Mouse (Mus musculus) ovary, postnatal 36 days (tissue): ENCODE results near the gene Flot1.

ENCODE experiments used
- DNase-seq: peaks from one replicate; pipeline ENCODE4 v3.0.0; 2022; ENCODE audit warnings: low spot score, mixed read lengths

Flot1 gene

DNA sequence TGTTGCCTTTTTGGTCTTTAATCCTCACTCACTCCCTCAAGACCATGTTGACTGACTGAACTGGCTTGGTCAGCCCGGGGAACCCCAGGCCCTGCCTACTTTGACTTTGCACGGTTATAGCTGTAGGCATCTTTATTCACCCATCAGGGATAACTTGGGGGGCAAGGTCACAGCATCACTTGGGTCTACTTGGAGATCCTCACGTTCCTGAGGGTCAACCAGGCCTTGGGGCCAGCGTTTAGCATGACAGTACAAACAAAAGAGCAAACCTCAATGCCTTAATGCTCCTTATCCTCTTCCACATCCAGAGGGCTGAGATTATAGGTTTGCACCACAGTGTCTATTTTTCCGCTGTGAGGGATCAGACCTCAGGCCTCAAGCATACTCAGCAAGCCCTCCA is 10.7 kb upstream of the Flot1 start:
- DNase-seq, result no peak

DNA sequence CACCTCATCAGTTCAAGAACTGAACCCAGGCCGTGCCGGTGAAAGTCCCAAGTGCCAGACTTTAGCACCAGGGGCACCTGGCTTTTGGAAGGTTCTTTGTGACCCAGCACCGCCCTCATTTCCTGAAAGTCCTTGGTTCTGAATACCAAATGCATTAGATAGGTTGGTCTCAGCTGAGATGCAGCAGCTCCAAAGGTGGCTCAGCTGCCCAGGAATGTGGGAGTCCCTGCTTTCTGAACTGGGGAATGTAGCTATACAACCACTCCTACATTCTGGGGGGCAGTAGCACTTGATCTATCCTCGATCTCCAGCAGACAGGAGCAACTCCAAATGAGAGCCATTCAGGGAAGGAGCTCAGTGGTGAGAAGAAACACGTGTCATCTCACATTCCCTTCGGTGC is 10.3 kb upstream of the Flot1 start:
- DNase-seq, result no peak

DNA sequence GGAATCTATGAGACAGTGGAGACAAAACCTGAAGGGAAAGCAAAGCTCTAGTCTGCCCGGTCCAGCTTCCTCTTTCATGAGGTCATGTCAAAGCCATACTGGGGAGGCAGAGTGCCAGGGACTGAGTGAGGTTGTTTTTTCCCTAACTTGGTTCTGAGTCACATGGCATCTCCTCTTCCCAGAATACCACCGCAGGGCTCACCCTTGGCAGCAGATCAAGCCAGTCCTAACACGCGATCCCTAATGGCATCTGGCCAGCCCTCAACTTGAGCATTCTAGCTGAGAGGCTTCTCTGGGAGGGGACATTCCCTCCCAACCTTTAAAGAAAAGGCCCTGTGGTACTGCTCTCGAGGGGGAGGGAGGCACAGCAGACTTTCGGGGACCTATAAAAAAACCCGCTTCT is 9.8 kb upstream of the Flot1 start:
- DNase-seq, result peak; percentile 85

DNA sequence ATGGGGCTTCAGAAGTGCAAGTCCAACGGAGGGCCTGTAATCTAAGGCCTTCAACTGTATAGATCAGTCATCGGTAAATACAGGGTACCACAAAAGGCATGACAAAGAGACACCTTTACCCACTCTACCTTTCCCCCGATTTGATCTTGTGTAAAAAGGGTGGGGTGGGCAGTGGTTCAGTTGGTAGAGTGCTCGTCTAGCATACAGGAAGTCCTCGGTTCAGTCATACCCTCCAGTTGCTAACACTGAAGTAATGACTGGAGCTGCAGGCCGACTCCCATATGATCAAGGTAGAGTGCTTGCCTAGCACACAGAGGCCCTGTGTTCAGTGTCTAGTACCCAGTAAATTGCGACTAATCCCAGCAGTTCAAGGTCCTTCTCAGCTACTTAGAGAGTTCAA is 9.4 kb upstream of the Flot1 start:
- DNase-seq, result no peak

DNA sequence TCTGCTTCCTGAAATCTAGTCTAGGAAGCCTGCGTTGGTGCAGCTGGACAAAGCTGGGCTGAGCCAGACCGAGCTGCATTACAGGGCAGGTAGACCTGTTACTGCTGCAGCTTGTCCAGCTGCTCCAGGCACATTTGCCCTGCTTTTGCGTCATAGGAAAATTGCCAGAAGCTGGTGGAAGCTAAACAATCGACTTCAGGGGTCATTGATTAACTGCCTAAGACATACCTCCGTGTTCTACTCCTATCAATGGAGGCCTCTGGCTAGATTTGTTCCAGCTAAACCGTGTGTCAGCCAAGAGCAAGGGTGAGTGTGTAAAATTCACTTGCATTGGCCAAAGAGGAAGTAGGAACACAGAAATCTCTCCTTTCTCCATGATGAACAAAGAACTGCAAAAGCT is 8.4 kb upstream of the Flot1 start:
- DNase-seq, result no peak

DNA sequence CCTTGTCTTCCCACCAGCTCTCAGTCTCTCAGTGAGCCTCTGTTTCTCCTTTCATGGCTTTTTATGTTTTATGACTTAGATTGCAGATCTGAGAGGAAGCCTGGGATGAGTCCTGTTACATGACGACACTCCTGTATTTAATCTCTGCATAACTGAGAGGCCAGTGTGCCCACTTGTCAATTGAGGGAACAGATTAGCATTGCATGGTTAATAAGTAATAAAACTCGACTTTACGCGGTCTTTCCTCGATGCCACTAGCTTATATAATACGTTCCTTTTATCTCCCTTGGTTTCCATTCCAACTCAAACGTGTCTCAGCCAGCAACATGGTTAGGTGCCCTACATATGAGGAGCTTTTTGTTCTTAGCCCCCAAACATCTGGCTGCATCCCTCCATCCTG is 7.2 kb upstream of the Flot1 start:
- no peak for DNase-seq

DNA sequence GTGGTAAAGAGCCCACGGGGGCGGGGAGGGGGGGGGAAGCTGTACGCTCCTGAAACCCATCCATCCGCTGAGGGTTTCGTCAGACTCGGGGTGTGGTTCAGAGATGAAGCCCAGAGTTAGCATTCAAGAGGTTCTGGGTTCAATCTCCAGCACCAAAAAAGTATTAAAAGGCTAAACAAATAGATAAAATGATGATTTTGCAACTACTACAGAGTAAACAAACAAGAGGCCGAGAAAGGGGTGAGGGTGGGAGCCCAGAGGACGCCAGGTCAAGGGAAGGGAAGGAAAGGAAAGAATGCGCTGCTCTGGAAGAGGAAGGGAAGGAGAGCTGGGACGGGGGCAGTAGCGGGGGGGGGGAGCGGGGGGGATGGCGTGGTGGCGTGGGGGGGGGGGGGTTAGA is 6.3 kb upstream of the Flot1 start:
- no peak for DNase-seq

DNA sequence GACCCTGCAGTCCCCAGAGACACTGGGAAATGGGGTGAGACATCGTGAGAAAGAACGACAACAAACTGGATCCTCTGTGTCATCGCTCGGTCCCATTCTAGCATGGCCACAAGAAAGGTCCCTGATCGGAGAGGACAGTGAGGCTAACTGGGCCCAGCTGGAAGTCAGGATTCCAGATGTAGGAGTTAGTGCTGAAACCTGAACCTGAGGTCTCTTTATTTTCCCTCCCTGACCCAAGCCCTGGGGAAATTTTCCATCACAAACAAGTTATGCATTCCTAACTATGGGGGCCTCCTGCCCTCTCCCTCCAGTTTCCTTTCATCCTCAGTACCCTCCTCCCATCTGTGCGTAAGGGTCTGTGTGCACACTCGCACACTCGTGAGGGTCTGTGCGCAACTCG is 5.8 kb upstream of the Flot1 start:
- DNase-seq, result no peak

DNA sequence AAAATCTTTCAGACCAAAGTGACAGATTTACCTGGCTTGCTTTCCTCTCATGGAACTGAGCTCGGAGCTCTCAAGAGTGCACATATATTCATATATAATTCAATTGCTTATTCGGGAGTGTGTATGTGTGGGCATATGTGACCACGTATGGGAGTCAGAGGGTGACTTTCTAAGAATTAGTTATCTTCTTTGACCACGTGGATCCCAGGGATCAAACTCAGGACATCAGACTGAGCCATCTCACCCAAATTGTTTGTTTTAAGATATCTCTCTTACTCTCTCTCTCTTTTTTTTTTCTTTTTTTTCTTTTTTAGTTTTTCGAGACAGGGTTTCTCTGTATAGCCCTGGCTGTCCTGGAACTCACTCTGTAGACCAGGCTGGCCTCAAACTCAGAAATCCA is 2.9 kb upstream of the Flot1 start:
- no peak for DNase-seq

DNA sequence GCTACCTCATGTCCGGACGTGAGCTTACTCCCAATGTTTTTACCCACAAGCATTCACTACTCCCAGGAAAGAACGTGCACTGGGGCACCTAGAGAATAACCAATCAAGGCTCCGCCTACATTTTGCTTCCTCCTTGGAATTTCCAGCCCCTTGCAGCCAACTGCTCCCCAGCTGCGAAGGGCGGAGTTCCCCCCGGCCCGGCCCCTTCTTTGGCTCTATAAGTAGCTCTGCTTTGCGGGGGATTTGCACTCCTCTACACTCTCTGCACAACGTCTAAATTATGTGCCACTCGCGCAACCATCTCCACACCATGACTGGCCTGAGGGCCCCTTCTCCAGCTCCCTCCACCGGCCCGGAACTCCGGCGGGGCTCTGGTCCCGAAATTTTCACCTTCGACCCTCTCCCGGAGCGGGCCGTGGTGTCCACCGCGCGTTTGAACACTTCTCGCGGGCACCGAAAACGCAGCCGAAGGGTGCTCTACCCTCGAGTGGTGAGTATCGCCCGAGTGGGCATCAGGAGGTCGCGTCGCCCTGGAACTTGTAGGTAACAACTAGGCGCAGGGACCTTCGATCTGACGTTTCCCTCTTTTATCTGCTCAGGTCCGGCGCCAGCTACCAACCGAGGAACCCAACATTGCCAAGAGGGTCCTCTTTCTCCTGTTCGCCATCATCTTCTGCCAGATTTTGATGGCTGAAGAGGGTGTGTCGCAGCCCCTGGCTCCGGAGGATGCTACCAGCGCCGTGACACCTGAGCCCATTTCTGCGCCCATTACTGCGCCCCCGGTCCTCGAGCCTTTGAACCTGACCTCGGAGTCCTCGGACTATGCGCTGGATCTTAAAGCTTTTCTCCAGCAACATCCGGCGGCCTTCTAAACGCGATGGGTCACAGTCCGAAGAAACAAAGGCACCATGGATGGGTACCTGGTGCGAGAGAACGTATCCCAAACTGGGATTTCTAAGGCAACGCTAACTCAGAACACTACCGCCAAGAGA is 1.3 kb upstream of the Flot1 start, which contains the start of gene Ier3:
TSS of gene Ier3 (plus strand) at position 246 of the 992 bp plus-strand sequence.
- DNase-seq, result peak; percentile 88

DNA sequence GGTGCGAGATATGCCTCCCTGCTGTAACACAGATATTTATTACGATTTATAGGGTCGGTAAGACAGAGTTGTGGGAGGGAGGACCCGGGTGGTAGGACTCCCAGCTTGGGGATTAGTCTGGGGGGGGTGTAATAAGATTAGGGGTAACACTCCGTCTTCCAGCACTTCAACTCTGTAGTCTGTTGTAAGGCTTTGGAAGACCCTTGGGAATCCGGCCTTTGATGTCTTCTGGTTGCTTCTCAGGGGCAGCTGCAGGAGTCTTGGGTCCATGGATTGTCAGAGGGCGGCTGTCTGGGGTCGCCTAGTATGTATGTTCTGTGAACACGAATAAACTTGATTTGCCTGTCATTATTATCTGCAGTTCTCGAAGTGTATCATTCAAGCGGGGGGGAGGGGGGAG is 466 bp upstream of the Flot1 start:
- DNase-seq, result no peak

DNA sequence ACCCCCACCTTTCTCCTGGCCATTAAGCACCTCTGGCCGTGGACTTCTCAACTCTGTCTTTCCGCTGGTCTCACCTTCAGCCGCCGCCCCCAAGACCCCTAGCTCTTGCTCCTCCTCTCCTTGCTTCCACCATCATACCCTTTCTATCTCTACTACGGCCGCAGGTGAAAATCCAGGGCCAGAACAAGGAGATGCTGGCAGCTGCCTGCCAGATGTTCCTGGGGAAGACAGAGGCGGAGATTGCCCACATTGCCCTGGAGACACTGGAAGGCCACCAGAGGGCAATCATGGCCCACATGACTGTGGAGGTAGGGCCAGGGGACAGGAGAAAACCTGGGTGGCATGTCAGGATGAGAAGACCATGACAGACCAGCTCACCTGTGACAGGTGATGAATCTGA is 1.4 kb downstream of the Flot1 start:
- no peak for DNase-seq

DNA sequence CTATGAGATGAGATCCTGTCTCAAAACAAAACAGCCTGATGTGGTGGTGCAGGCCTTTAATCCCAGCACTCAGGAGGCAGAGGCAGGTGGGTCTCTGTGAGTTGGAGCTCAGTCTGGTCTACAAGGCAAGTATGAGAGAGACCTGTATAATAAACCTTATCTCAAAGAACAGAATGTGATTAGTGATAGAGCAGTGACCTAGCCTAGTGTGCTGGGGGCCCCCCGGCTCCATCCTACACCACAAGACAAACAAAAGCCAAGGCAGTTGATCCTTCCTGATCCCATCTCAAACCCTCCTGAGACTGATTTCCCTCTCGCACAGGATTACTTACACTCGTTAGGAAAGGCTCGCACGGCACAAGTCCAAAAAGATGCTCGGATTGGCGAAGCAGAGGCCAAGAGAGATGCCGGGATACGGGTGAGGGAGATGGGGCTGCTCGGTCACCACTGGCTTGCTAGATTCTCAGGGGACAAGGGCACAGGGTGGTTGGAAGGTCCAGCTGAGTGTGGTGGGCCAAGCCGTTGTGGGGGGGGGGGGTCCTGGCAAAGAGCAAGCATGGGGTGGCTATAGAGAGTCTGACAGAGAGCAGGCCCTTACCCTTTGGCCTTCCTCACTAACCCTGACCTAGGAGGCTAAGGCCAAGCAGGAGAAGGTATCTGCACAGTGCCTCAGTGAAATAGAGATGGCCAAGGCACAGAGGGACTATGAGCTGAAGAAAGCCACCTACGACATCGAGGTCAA is 2.2 kb downstream of the Flot1 start:
- no peak for DNase-seq

DNA sequence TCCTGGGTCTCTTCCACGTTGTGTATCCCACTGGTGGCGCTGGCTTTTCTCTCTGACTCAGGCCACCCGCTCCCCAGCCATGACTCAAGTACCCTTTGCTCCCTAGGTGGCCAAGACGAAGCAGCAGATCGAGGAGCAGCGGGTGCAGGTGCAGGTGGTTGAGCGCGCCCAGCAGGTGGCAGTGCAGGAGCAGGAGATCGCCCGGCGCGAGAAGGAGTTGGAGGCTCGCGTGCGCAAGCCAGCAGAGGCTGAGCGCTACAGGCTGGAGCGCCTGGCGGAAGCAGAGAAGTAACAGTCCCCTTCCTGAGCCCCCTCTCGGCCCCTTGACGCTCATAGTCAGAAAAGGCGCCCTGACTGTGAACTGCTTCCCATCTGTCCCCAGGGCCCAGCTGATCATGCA is 6.7 kb downstream of the Flot1 start:
- DNase-seq, result peak; percentile 84

DNA sequence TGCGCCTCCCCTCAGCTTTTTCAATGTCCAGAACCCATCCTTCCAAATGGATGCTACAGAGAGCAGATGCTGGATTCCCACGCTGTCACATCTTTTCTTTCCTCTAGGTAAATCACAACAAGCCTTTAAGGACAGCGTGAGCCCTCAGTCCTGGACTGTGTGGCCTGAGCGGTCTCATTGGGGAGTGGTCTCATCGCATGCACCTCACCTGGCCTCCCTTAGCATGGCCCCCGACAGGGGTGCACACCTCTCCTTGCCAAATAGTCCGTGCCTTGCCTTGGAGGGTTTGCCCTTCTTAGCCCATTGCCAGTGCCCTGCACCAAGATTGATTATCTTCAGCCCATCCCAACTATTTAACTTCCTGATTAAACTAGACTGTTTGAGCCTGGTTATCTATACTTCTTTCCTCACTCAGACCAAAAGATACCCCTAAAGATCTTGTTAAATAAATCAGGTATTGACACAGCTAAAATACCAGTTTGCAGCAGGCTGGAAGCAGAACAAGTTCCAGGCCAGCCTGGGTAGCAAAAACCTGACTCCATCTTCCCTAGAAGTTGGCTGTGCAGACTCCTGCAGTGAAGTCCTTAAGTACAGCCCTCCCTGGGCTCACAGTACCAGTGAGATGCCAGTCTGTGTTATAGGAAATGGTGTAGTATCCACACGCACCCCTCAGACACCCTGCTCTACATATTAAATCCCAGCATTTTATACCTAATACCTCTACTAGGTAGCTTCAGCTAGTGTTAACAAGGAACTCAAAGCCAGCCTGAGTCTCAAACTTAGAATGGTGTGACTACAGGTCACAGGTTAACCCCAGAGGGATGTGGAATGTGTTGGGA is 9.6 kb downstream of the Flot1 start:
- DNase-seq, result no peak

DNA sequence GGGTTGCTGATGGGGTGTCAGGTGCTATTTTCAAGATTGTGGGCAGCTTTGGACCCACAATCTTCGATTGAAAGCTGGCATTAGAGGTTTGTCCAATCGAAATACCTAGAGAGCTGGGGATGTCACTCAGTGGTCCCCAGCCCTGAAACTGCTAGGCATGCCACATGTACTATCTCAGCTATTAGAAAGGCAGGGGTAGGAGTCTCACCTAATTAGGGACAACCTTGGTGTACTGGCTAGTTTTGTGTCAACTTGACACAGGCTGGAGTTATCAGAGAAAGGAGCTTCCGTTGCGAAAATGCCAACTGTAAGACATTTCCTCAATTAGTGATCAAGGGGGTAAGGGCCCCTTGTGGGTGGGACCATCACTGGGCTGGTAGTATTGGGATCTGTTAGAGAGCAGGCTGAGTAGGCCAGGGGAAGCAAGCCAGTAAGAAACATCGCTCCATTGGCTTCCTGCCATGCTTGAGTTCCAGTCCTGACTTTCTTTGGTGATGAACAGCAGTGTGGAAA is 10.3 kb downstream of the Flot1 start:
- no peak for DNase-seq

DNA sequence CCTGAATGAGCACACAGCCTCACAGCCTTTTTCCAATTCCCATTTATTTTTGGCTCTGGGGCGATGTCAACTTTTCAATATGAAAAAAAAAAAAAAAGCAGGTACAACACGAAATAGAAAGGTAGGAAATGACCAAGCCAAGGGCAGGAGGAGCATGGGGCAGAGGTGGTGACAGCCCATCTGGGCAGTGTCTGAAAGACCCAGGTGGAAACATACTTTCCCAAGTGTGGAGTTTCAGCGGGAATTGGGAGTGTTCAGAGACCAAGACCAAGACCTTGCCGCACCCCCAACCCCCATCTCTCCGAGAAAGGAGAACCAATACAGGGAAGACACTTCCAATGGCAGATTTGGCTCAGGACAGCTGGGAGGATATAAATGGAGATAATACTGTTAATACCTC is 10.9 kb downstream of the Flot1 start:
- no peak for DNase-seq

DNA sequence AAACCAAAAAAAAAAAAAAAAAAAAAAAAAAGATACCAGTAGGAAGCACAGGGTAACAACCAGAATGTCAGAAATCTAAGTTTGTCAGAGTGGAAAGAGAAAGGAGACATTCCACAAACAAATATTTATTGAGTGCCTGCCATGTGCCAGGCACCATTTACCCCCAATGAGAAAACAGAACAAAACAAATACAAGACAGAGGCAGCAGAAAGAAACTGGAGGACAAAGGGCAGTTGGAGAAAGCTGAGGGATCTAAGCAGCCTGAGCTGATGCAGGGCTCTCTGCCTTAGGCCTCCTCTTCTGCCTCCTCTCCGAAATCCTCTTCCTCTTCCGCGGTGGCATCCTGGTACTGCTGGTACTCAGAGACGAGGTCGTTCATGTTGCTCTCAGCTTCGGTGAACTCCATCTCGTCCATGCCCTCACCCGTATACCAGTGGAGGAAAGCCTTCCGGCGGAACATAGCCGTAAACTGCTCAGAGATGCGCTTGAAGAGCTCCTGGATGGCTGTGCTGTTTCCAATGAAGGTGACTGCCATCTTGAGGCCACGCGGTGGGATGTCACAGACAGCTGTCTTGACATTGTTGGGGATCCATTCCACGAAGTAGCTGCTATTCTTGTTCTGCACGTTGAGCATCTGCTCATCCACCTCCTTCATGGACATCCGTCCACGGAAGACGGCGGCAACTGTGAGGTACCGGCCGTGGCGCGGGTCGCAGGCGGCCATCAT is 11.8 kb downstream of the Flot1 start:
- DNase-seq, result no peak

DNA sequence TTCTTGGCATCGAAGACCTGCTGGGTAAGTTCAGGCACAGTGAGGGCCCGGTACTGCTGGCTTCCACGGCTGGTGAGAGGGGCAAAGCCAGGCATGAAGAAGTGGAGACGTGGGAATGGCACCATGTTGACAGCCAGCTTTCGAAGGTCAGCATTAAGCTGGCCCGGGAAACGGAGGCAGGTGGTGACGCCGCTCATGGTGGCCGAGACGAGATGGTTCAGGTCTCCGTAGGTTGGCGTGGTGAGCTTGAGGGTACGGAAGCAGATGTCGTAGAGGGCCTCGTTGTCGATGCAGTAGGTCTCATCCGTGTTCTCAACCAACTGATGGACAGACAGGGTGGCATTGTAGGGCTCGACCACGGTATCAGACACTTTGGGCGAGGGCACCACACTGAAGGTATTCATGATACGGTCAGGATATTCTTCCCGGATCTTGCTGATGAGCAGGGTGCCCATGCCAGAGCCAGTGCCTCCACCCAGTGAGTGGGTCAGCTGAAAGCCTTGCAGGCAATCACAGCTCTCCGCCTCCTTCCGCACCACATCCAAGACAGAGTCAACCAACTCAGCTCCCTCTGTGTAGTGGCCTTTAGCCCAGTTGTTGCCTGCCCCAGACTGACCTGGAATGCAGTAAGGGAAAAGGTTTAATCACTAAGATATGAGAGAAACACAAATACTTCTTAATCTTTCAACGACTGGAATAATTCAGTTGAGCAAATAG is 12.6 kb downstream of the Flot1 start:
- DNase-seq, result no peak

DNA sequence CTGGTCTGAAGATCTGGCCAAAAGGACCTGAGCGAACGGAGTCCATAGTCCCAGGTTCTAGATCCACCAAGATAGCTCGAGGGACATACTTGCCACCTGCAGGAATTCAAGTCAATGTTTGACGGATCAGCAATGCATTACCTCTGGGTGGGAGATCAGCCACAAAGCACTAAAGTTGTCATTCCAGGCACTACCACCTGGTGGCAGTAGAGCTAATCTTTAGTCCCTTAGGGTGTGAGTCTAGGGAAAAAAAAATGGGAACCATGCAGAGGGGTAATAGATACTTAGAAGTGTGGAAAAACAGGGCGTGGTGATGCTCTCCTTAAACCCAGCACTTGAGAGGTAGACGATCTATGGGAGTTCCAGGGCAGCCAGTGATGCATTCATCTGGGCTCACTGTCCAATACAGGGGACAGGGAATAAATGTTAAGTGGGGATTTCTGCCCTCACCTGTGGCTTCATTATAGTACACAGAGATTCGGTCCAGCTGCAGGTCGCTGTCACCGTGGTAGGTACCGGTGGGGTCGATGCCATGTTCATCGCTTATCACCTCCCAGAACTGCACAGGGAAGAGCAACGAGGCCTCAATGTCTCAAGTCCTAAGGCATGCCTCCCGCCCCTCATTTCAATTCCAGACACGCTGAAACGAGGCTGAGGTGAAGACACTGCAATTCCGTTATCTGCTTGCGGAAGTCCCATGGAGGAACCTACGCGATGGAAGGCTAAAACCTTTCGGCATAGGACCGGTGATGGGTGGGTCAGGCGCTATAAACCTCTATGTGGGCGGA is 13.3 kb downstream of the Flot1 start:
- peak; percentile 65 for DNase-seq
